Mouse (Mus musculus): ENCODE results near the gene Trank1. TPM values are rescaled to one million over a fixed set of nuclear protein-coding genes. Genes with fewer than 3 reads are reported as not detected.

Gene Trank1
- polyA plus RNA-seq, 1 experiment, result not detected

DNA sequence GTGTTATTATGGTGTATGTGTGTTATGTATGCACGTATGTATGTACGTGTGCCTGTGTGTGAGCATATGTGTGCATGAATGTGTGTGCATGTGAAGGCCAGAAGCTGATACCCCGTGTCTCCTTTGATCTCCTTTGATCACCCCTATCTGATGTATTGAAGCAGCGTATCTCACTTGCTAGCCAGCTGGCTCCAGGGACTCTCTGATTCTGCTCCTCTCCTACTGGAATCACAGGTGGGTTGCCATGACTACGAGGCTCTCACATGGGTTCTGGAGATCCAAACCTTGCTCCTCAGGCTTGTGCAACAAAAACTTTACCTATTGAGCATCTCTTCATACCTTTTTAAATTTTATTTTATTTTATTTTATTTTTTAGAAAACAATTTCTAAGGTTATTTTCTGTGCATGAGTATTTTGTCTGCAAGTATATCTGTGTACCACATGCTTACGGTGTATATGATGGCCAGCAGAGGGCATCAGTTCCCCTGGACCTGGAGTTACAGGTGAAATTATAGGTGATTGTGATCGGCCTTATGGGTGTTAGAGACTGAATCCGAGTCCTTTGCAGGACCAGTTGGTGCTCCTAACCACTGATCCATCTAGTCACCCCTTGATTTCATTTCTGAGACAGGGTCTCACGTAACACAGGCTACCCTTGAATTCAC, 116.5 kb downstream of the Trank1 start:
- no peak overlapping the region for H3ac ChIP-seq (ENCODE audit: control insufficient read depth, insufficient read length, low read depth)
- no peaks in the 10 kb centered on the region for H3K36me3 ChIP-seq (ENCODE audit: control insufficient read depth, insufficient read depth)
- no peaks in the 10 kb centered on the region for H3K79me3 ChIP-seq (ENCODE audit: low read depth)
- no peak for TF ChIP-seq MYOD1 (IDR thresholded peaks at IDR 0.05; ENCODE audit: control insufficient read depth, insufficient read length, low read depth)
- TF ChIP-seq MAX (IDR thresholded peaks at IDR 0.05), result no peak
- TF ChIP-seq USF1 (IDR thresholded peaks at IDR 0.05; ENCODE audit: low read depth), result no peak
- no peak for TF ChIP-seq CEBPB (IDR thresholded peaks at IDR 0.05; ENCODE audit: low read depth)
- no peak for TF ChIP-seq CTCF (IDR thresholded peaks at IDR 0.05; ENCODE audit: control insufficient read depth, insufficient read depth, insufficient read length)
- TF ChIP-seq FOSL1 (IDR thresholded peaks at IDR 0.05; ENCODE audit: insufficient read depth, low read length, poor library complexity, severe bottlenecking), result no peak
- no peak for TF ChIP-seq MYOG (IDR thresholded peaks at IDR 0.05; ENCODE audit: control insufficient read depth, extremely low read depth, insufficient read length)
- H3K27me3 ChIP-seq (ENCODE audit: control insufficient read depth, insufficient read depth, insufficient read length), result no peaks in the 10 kb centered on the region
- no peaks in the 10 kb centered on the region for H3K79me2 ChIP-seq (ENCODE audit: control insufficient read depth, insufficient read depth)
- H3K4me3 ChIP-seq (ENCODE audit: insufficient read depth, poor library complexity, severe bottlenecking), result no peak overlapping the region

- TF ChIP-seq MYOG (IDR thresholded peaks at IDR 0.05; ENCODE audit: control insufficient read depth, extremely low read depth, insufficient read length), result no peak
- TF ChIP-seq FOSL1 (IDR thresholded peaks at IDR 0.05; ENCODE audit: insufficient read depth, low read length, poor library complexity, severe bottlenecking), result no peak
- no peak for TF ChIP-seq MYOD1 (IDR thresholded peaks at IDR 0.05; ENCODE audit: control insufficient read depth, insufficient read length, low read depth)
- TF ChIP-seq MAX (IDR thresholded peaks at IDR 0.05), result no peak
- TF ChIP-seq CEBPB (IDR thresholded peaks at IDR 0.05; ENCODE audit: low read depth), result no peak
- TF ChIP-seq CTCF (IDR thresholded peaks at IDR 0.05; ENCODE audit: control insufficient read depth, insufficient read depth, insufficient read length), result no peak
- TF ChIP-seq USF1 (IDR thresholded peaks at IDR 0.05; ENCODE audit: low read depth), result no peak
- H3ac ChIP-seq (ENCODE audit: control insufficient read depth, insufficient read length, low read depth), result no peak overlapping the region
- H3K4me3 ChIP-seq (ENCODE audit: insufficient read depth, poor library complexity, severe bottlenecking), result no peak overlapping the region
- H3K27me3 ChIP-seq (ENCODE audit: control insufficient read depth, insufficient read depth, insufficient read length), result no peaks in the 10 kb centered on the region
- H3K79me2 ChIP-seq (ENCODE audit: control insufficient read depth, insufficient read depth), result no peaks in the 10 kb centered on the region
- H3K79me3 ChIP-seq (ENCODE audit: low read depth), result no peaks in the 10 kb centered on the region
- no peaks in the 10 kb centered on the region for H3K36me3 ChIP-seq (ENCODE audit: control insufficient read depth, insufficient read depth)
These were observed 117.3 kb downstream of the Trank1 start for GRCm38 (mm10) chr9:111428698-111429362.

GRCm38 (mm10) chr9:111429363-111429750, 117.8 kb downstream of the Trank1 start:
- H3K79me3 ChIP-seq (ENCODE audit: low read depth), result no peaks in the 10 kb centered on the region
- H3ac ChIP-seq (ENCODE audit: control insufficient read depth, insufficient read length, low read depth), result no peak overlapping the region
- H3K79me2 ChIP-seq (ENCODE audit: control insufficient read depth, insufficient read depth), result no peaks in the 10 kb centered on the region
- no peak for TF ChIP-seq CTCF (IDR thresholded peaks at IDR 0.05; ENCODE audit: control insufficient read depth, insufficient read depth, insufficient read length)
- TF ChIP-seq MYOD1 (IDR thresholded peaks at IDR 0.05; ENCODE audit: control insufficient read depth, insufficient read length, low read depth), result no peak
- no peak for TF ChIP-seq USF1 (IDR thresholded peaks at IDR 0.05; ENCODE audit: low read depth)
- no peak for TF ChIP-seq MYOG (IDR thresholded peaks at IDR 0.05; ENCODE audit: control insufficient read depth, extremely low read depth, insufficient read length)
- no peak for TF ChIP-seq MAX (IDR thresholded peaks at IDR 0.05)
- no peak for TF ChIP-seq FOSL1 (IDR thresholded peaks at IDR 0.05; ENCODE audit: insufficient read depth, low read length, poor library complexity, severe bottlenecking)
- TF ChIP-seq CEBPB (IDR thresholded peaks at IDR 0.05; ENCODE audit: low read depth), result no peak
- H3K27me3 ChIP-seq (ENCODE audit: control insufficient read depth, insufficient read depth, insufficient read length), result no peaks in the 10 kb centered on the region
- H3K4me3 ChIP-seq (ENCODE audit: insufficient read depth, poor library complexity, severe bottlenecking), result no peak overlapping the region
- no peaks in the 10 kb centered on the region for H3K36me3 ChIP-seq (ENCODE audit: control insufficient read depth, insufficient read depth)

- H3K36me3 ChIP-seq (ENCODE audit: control insufficient read depth, insufficient read depth), result no peaks in the 10 kb centered on the region
- no peak for TF ChIP-seq CEBPB (IDR thresholded peaks at IDR 0.05; ENCODE audit: low read depth)
- no peak for TF ChIP-seq MYOG (IDR thresholded peaks at IDR 0.05; ENCODE audit: control insufficient read depth, extremely low read depth, insufficient read length)
- TF ChIP-seq FOSL1 (IDR thresholded peaks at IDR 0.05; ENCODE audit: insufficient read depth, low read length, poor library complexity, severe bottlenecking), result no peak
- TF ChIP-seq USF1 (IDR thresholded peaks at IDR 0.05; ENCODE audit: low read depth), result no peak
- TF ChIP-seq CTCF (IDR thresholded peaks at IDR 0.05; ENCODE audit: control insufficient read depth, insufficient read depth, insufficient read length), result no peak
- TF ChIP-seq MYOD1 (IDR thresholded peaks at IDR 0.05; ENCODE audit: control insufficient read depth, insufficient read length, low read depth), result no peak
- no peak for TF ChIP-seq MAX (IDR thresholded peaks at IDR 0.05)
- peaks cover 6% of the 10 kb centered on the region for H3K27me3 ChIP-seq (ENCODE audit: control insufficient read depth, insufficient read depth, insufficient read length)
- H3K79me2 ChIP-seq (ENCODE audit: control insufficient read depth, insufficient read depth), result no peaks in the 10 kb centered on the region
- no peak overlapping the region for H3ac ChIP-seq (ENCODE audit: control insufficient read depth, insufficient read length, low read depth)
- no peaks in the 10 kb centered on the region for H3K79me3 ChIP-seq (ENCODE audit: low read depth)
- no peak overlapping the region for H3K4me3 ChIP-seq (ENCODE audit: insufficient read depth, poor library complexity, severe bottlenecking)
These were observed 123.9 kb downstream of the Trank1 start for GRCm38 (mm10) chr9:111435429-111435828.

DNA sequence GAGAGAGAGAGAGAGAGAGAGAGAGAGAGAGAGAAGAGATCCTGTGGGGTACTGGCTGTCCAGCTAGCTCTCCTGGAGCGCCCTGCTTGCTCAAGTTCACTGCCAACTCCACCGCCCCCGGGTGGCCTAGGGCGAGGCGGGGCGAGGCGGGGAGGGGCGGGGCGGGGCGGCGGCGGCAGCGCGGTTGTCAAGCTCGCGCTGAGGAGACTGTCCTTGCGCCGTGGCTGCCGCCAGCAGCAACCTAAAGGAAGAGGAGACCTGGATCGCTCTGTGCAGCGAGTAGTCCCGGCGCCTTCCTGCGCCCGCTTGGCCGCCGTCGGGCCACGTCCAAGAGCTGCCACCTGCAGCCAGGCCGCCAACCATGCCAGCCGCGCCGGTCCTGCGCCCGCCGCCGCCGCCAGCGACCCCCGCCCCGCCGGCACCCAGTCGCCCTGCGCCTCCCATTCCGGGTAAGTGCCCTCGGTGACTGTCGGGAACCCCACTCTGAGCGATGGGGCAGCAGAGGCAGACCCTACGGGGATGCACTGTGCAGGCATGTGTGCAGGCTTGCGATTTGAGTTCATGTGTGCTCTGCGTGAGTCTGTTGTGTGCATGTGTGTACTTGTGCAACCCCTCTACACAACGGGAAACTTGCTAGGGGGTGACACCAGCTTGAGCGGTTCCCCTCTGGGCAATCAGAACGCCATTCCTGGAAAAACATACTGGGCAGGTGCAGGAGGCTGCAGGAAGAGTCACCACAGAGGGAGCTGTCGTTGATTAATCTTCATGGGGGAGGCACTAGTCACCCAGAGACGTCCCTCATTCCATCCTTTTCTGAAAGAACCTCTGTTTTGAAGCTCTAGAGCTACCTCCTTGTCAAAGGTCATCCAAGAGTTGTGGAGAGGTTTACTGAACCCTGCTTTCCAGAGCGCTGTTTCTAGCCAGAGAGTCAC, 127.6 kb downstream of the Trank1 start, which contains the start of gene Dclk3:
Gene Dclk3 (plus strand): TSS at position 178 of the 932 bp plus-strand sequence.
- TF ChIP-seq MAX (IDR thresholded peaks at IDR 0.05), result no peak
- no peak for TF ChIP-seq USF1 (IDR thresholded peaks at IDR 0.05; ENCODE audit: low read depth)
- no peak for TF ChIP-seq MYOD1 (IDR thresholded peaks at IDR 0.05; ENCODE audit: control insufficient read depth, insufficient read length, low read depth)
- TF ChIP-seq CEBPB (IDR thresholded peaks at IDR 0.05; ENCODE audit: low read depth), result no peak
- no peak for TF ChIP-seq MYOG (IDR thresholded peaks at IDR 0.05; ENCODE audit: control insufficient read depth, extremely low read depth, insufficient read length)
- TF ChIP-seq FOSL1 (IDR thresholded peaks at IDR 0.05; ENCODE audit: insufficient read depth, low read length, poor library complexity, severe bottlenecking), result no peak
- no peak for TF ChIP-seq CTCF (IDR thresholded peaks at IDR 0.05; ENCODE audit: control insufficient read depth, insufficient read depth, insufficient read length)
- Histone ChIP-seq H3K36me3 (ENCODE audit: control insufficient read depth, insufficient read depth) (no peaks in the 10 kb centered on the region), H3ac (ENCODE audit: control insufficient read depth, insufficient read length, low read depth) (no peak within 1 kb of the TSS), H3K4me3 (ENCODE audit: insufficient read depth, poor library complexity, severe bottlenecking) (no peak within 1 kb of the TSS), H3K27me3 (ENCODE audit: control insufficient read depth, insufficient read depth, insufficient read length) (peaks cover 10% of the 10 kb centered on the region), H3K79me3 (ENCODE audit: low read depth) (no peaks in the 10 kb centered on the region), H3K79me2 (ENCODE audit: control insufficient read depth, insufficient read depth) (no peaks in the 10 kb centered on the region)
